Mouse (Mus musculus) forebrain, embryonic 16.5 days (tissue): ENCODE measurements around the gene Pcgf2. TPM values are rescaled to one million over a fixed set of nuclear protein-coding genes. Genes with fewer than 3 reads are reported as not detected.

ENCODE experiments used
- ATAC-seq: fragments of 200-750 bp; cut with Nextera tagmentation; 2 replicates; pipeline ENCODE4 v1.8.0; 2017; ENCODE audit warnings: mild to moderate bottlenecking, moderate library complexity
- H3K27ac ChIP-seq: fragments of 300-500 bp; sonication (generic); 2 replicates; pipeline ENCODE4 v1.5.1; 2014; ENCODE audit warnings: low read length, control low read depth
- H3K27me3 ChIP-seq: fragments of 300-500 bp; sonication (generic); replicated peaks from 2 replicates; pipeline ENCODE4 v1.6.1; 2014; ENCODE audit warnings: low read length; ENCODE audit not compliant: control insufficient read depth, insufficient read depth
- H3K36me3 ChIP-seq: fragments of 300-500 bp; sonication (generic); 2 replicates; pipeline ENCODE4 v1.6.1; 2014; ENCODE audit not compliant: control insufficient read depth, insufficient read depth
- H3K4me1 ChIP-seq: fragments of 300-500 bp; sonication (generic); replicated peaks from 2 replicates; pipeline ENCODE4 v1.6.1; 2014; ENCODE audit warnings: low read length; ENCODE audit not compliant: control insufficient read depth, insufficient read depth
- H3K4me2 ChIP-seq: fragments of 300-500 bp; sonication (generic); 2 replicates; pipeline ENCODE4 v1.6.1; 2014; ENCODE audit warnings: mild to moderate bottlenecking, low read length, control low read depth
- H3K4me3 ChIP-seq: fragments of 300-500 bp; sonication (generic); replicated peaks from 2 replicates; pipeline ENCODE4 v1.5.1; 2014; ENCODE audit warnings: mild to moderate bottlenecking, low read length, control low read depth
- H3K9ac ChIP-seq: fragments of 300-500 bp; sonication (generic); replicated peaks from 2 replicates; pipeline ENCODE4 v1.6.1; 2014; ENCODE audit warnings: low read depth, low read length, control low read depth
- H3K9me3 ChIP-seq: fragments of 300-500 bp; sonication (generic); 2 replicates; pipeline ENCODE4 v1.6.1; 2016; ENCODE audit warnings: low read length; ENCODE audit not compliant: control insufficient read depth
- WGBS: fragments of 180-500 bp; shearing (Covaris S2); extraction: QIAGEN DNeasy Blood & Tissue Kit; methylation state at CpG from one replicate; pipeline ENCODE4 v1.1.7; 2014; 5-methylcytosine and 5-hydroxymethylcytosine counted together
- polyA plus RNA-seq: library from polyadenylated mRNA; unstranded; fragments of >200 nt; fragmentation: Nextera tagmentation; extraction: Ambion mirVana; gene quantifications from 2 replicates; pipeline ENCODE4 v1.2.1, GENCODE M21; 2015

The Pcgf2 gene
- polyA plus RNA-seq, 1 experiment from 2014 or later, result 19.8 TPM

GRCm38 (mm10) chr11:97697891-97698529 is 2.3 kb downstream of the Pcgf2 start:
- no peak for ATAC-seq
- Histone ChIP-seq H3K9me3 (no peaks in the 10 kb centered on the region), H3K4me3 (peak overlapping the region; percentile 76), H3K27me3 (no peaks in the 10 kb centered on the region), H3K36me3 (no peaks in the 10 kb centered on the region), H3K27ac (peak overlapping the region; percentile 93), H3K4me1 (peaks cover 64% of the 10 kb centered on the region), H3K4me2 (peak overlapping the region; percentile 88), H3K9ac (peak overlapping the region; percentile 91)
- WGBS, result under 1% methylated on average over 14 of the region's 14 CpGs

- Histone ChIP-seq H3K27ac (peak overlapping the region; percentile 93), H3K36me3 (no peaks in the 10 kb centered on the region), H3K4me1 (peaks cover 64% of the 10 kb centered on the region), H3K27me3 (no peaks in the 10 kb centered on the region), H3K9ac (peak overlapping the region; percentile 91), H3K4me2 (peak overlapping the region; percentile 88), H3K9me3 (no peaks in the 10 kb centered on the region), H3K4me3 (peak overlapping the region; percentile 76)
- 47% methylated on average over 11 of the region's 11 CpGs for WGBS
- ATAC-seq, result no peak
Measured at GRCm38 (mm10) chr11:97697199-97697890, 3.0 kb downstream of the Pcgf2 start.

DNA sequence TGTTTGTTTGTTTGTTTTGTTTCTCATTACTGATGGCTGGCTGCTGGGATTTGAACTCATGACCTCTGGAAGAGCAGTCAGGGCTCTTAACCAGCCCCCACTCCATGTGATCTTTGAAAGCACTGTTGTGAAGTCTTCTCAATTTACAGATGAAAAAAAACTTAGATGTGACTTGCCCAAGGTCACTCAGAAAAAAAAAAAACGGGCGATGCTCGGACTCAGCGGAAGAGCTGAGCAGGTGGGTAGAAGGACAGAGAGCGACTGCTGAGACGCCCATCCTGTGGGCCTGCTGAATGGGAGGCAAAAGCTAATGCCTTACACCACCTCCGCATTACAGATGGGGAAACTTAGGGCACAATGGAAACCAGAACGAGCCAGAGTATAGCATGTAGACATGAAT is 3.6 kb downstream of the Pcgf2 start:
- no peaks in the 10 kb centered on the region for H3K27me3 ChIP-seq
- peaks cover 2% of the 10 kb centered on the region; the same call in 1 of the 2 replicates for H3K36me3 ChIP-seq
- no peak overlapping the region for H3K9ac ChIP-seq
- H3K4me3 ChIP-seq, result no peak overlapping the region
- H3K9me3 ChIP-seq, result no peaks in the 10 kb centered on the region
- no peak overlapping the region for H3K27ac ChIP-seq
- 65% methylated on average over 8 of the region's 8 CpGs for WGBS
- peak overlapping the region; percentile 88 for H3K4me2 ChIP-seq
- peaks cover 59% of the 10 kb centered on the region for H3K4me1 ChIP-seq
- ATAC-seq, result no peak

DNA sequence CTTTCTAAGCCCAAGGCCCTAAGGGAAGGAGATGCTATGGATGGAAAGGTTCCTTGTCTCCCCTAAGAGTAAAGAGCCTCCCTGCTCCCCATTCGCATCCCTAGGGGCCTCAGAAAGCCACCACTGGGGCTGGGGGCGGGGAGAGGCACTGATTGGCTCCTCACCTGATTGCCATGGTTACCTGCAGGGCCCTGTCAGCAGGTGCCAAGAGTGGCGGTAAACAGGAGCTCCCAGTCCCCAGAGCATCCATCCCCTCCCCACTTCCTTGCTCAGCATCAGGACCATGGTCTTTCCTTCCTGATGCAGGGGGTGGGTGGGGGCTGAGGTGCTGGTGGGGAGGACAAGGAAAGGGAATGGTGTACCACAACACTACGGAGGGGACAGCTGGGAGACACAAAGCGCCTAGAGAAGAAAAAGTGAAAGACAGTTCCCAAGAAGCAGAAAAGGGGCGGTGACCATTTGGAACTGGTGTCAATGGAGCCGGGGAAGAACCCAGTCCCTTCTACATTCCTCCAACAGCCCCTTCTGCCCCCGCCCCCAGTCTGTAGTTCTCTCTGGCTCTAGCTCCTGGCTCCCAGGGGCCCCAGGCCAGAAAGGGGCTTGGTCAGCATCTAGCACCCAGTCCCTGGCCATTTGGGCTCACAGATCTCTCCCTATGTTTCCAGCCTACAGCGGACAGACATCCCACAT is 4.4 kb downstream of the Pcgf2 start:
- H3K36me3 ChIP-seq, result peaks cover 5% of the 10 kb centered on the region
- peak overlapping the region; percentile 88 for H3K4me2 ChIP-seq
- no peaks in the 10 kb centered on the region for H3K27me3 ChIP-seq
- peaks cover 51% of the 10 kb centered on the region for H3K4me1 ChIP-seq
- H3K4me3 ChIP-seq, result peak overlapping the region; percentile 26
- ATAC-seq, result no peak
- H3K9me3 ChIP-seq, result no peaks in the 10 kb centered on the region
- H3K27ac ChIP-seq, result peak overlapping the region; percentile 73
- peak overlapping the region; percentile 28 for H3K9ac ChIP-seq
- 7% methylated on average over 9 of the region's 9 CpGs for WGBS

DNA sequence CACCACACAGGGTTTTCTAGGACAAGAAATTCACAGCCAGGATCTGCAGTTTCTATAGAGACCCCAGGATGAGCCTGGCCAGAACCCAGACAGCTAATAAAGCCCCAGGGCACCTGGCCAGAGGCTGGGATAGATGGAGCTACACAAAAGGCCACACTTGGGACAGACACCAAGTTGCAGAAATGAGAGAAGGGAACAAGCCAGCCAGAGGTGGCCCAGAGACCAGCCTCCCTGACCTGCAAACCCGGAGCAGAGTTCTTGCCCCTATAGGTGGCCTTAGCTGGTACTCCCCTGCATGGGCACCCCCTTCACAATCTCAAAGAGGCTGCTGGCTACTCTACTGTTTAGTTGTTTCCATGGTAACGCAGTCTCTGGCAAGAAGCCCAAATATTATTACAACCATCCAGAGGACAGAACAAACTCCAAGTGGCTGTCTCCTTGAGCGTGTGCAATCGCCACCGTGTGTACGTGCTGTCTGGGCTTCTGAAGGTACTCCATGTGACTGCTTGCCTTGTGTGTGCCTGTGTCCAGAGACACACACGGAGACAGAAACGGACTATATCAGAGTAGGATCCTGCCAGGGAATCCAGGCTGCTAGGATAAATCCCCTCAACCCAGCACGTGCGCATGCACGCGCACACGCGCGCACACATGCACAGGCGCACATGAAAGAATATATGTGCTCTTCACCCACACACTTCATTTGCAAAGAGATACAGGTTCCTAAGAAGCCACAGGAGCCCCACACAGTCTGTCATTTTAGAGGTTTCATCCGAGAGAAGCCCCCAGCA is 5.2 kb downstream of the Pcgf2 start:
- peaks cover 12% of the 10 kb centered on the region for H3K36me3 ChIP-seq
- no peaks in the 10 kb centered on the region for H3K9me3 ChIP-seq
- peak overlapping the region; percentile 26 for H3K4me3 ChIP-seq
- peak overlapping the region; percentile 88 for H3K4me2 ChIP-seq
- H3K9ac ChIP-seq, result peak overlapping the region; percentile 28
- WGBS, result 10% methylated on average over 17 of the region's 17 CpGs
- peaks cover 51% of the 10 kb centered on the region for H3K4me1 ChIP-seq
- peak overlapping the region; percentile 73 for H3K27ac ChIP-seq
- H3K27me3 ChIP-seq, result no peaks in the 10 kb centered on the region
- ATAC-seq, result peak; percentile 13

- H3K36me3 ChIP-seq, result peaks cover 14% of the 10 kb centered on the region
- no peaks in the 10 kb centered on the region for H3K9me3 ChIP-seq
- H3K4me1 ChIP-seq, result peaks cover 51% of the 10 kb centered on the region
- peak overlapping the region; percentile 73 for H3K27ac ChIP-seq
- 52% methylated on average over 4 of the region's 4 CpGs for WGBS
- H3K27me3 ChIP-seq, result no peaks in the 10 kb centered on the region
- H3K4me2 ChIP-seq, result peak overlapping the region; percentile 20; the same call in 1 of the 2 replicates
- no peak overlapping the region for H3K4me3 ChIP-seq
- ATAC-seq, result no peak
- no peak overlapping the region; the same call in 1 of the 2 replicates for H3K9ac ChIP-seq
Measured at GRCm38 (mm10) chr11:97694435-97694834, 5.9 kb downstream of the Pcgf2 start.

- Histone ChIP-seq H3K9ac (no peak overlapping the region), H3K36me3 (peaks cover 14% of the 10 kb centered on the region), H3K27me3 (no peaks in the 10 kb centered on the region), H3K27ac (no peak overlapping the region), H3K9me3 (no peaks in the 10 kb centered on the region), H3K4me2 (no peak overlapping the region), H3K4me1 (peaks cover 27% of the 10 kb centered on the region), H3K4me3 (no peak overlapping the region)
- WGBS, result 21% methylated on average over 10 of the region's 10 CpGs
- no peak; the same call in 1 of the 2 replicates for ATAC-seq
Measured at GRCm38 (mm10) chr11:97689861-97690260, 10.4 kb downstream of the Pcgf2 start.

DNA sequence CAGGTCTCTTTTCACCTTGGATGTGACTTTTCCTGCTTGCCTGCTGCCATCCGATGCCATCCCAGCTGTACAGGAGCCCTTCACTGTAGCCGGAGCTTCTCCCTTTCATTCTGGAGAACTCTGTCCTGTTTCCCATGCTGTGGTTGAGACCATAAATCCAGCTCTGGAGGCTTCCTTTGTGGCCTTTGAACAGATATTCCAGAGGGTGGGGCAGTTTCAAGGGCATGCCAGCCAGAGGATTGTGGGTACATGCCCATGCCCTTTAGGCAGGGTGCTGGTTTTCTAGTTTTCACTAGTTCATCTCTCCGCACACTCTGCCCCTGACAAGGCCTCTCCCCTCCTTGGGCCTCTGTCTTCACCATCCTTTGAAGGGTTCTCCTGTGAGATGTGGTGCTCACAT is 13.2 kb downstream of the Pcgf2 start:
- H3K9me3 ChIP-seq, result no peaks in the 10 kb centered on the region
- H3K4me1 ChIP-seq, result peaks cover 10% of the 10 kb centered on the region
- no peak overlapping the region for H3K4me2 ChIP-seq
- ATAC-seq, result no peak
- WGBS, result 82% methylated on average over 3 of the region's 3 CpGs
- peaks cover 13% of the 10 kb centered on the region for H3K36me3 ChIP-seq
- no peak overlapping the region for H3K4me3 ChIP-seq
- no peak overlapping the region for H3K27ac ChIP-seq
- no peaks in the 10 kb centered on the region for H3K27me3 ChIP-seq
- no peak overlapping the region for H3K9ac ChIP-seq
